Mouse (Mus musculus) common myeloid progenitor, adult 5-6 weeks (primary cell): ENCODE measurements around the gene Spsb1. TPM values are rescaled to one million over a fixed set of nuclear protein-coding genes. Genes with fewer than 3 reads are reported as not detected.

Experiments used
- ATAC-seq: replicated peaks from 2 replicates; pipeline ENCODE4 v1.8.0; 2016; ENCODE audit warnings: low read depth, mild to moderate bottlenecking, moderate TSS enrichment, inconsistent platforms; ENCODE audit not compliant: poor library complexity, severe bottlenecking
- total RNA-seq: library from RNA; stranded (forward); fragments of 200-1000, 187-1606 nt; gene quantifications from 2 replicates; pipeline ENCODE4 v1.2.3, GENCODE M21; 2017

Gene Spsb1
- total RNA-seq, 1 experiment from 2014 or later: not detected

DNA sequence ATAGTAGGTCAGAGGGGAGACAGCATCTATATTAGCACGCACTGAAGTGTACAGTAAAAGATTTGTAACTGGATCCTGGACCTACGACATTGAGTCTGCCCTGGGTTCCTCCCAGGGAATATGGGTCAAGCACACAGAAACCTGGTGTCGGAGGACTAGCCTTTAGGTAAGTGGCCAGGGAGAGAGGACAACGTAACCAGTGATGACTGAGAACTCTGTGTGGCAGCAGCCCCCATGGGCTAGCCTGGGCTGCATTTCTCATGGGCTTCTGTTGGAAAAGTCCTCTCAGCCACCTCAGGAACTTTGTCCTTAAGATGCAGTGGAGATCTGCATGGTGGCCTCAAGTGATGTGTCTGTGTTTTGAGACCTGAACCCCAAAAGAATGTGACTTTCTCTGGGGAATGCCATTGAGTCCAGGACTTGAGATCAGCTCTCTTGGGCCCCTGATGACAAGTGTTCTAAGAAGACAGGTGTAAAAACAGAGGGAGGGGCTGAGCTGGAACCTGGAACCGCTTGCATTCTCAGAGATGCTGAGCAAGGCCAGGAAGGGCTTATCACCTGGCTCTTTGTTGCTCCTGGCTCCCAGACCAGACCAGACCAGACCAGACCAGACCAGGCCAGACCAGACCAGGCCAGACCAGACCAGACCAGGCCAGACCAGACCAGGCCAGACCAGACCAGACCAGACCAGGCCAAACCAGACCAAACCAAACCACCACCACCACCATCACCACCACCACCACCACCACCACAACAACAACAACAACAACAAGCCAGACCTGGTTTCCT, 63.5 kb downstream of the Spsb1 start:
- no peak for ATAC-seq

DNA sequence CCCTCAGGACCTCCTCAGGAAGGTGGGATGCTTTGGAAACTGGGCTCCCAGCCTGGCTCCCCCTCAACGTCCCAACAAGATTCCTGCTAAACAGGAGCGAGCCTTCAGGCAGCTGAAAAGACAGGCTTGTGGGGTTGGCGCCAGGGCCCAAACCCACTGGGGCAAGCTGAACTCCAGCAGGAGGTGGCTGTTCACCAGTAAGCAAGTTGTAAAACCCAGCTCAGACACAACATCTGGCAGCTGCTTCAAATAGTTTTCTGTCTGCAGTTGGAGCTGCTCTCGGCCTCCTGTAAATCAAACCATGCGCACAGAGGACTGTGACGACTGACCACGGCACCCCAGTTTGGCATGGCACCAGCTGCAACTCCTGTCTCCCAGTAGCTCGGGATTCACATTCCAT, 64.3 kb downstream of the Spsb1 start:
- ATAC-seq: no peak

DNA sequence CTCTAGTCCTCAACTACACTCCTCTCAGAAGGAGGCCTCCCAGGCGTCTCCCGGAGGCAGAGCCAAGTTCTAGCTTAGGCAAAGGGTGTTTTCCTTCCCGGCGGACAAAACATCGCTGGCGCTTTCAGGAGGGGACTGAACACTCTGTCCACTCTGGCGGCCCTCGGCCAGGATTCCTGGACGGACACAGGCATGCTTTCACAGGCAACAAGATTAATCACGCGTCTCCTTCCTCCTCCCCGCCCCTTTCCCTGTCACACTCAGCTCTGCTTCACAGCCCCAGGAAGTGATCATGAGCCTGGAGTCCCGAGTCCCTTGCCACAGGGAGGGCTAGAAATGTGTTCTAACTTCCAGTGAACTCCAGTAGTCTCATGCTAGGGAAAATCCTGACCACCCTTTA, 65.0 kb downstream of the Spsb1 start:
- ATAC-seq: peak; percentile 69

DNA sequence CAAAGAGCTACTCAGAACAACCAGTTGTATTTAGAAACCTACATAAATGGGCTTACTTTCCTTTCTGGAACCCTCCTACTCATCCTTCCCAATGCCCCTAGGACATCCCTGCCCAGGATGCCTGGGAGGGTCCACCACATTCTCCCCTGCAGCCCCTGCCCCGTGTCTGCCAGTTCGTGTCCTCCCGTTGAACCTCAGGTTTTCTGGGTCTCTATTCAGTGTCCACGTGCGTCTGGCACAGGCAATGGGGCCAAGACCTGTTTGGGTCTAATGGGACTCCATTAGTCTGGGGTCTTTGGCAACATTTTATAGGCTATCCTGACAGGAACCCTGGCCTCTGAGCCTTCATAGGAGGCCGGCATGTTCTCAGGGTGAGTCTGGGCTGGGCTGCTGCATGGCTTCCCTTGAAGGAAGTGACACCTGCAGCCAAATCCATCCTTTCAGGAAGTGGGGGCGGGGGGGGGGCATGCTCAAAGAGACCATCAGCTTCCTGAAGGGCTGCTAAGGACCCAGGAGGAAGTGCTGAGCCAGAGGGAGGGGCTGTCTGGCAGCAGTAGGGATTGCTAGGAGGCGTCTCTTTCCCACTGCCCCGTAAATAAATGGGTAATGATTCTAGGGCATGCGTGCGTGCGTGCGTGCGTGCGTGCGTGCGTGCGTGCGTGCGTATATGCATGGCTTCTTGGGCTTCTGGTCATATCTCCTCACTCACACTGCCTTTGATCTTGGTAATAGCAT, 65.9 kb downstream of the Spsb1 start:
- peak; percentile 73 for ATAC-seq

DNA sequence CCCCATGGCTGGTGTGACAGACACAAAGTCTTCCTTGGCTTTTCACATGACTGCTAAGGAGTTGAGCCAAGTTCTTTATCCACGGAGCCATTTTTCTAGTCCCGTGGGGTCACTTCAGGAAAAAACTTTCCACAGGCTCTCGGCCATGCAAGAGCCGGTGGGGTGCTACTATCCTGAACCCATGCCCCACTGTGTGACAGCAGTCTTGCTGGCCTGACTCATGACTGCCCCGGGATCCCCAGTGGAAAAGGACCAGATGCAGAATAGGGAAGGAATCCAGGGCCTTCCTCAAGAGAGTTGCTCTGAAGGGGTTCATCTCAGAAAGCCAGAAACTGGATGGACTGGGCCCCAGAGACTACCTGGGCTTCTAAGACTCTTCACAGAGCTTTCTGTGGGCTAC, 66.7 kb downstream of the Spsb1 start:
- ATAC-seq: no peak

DNA sequence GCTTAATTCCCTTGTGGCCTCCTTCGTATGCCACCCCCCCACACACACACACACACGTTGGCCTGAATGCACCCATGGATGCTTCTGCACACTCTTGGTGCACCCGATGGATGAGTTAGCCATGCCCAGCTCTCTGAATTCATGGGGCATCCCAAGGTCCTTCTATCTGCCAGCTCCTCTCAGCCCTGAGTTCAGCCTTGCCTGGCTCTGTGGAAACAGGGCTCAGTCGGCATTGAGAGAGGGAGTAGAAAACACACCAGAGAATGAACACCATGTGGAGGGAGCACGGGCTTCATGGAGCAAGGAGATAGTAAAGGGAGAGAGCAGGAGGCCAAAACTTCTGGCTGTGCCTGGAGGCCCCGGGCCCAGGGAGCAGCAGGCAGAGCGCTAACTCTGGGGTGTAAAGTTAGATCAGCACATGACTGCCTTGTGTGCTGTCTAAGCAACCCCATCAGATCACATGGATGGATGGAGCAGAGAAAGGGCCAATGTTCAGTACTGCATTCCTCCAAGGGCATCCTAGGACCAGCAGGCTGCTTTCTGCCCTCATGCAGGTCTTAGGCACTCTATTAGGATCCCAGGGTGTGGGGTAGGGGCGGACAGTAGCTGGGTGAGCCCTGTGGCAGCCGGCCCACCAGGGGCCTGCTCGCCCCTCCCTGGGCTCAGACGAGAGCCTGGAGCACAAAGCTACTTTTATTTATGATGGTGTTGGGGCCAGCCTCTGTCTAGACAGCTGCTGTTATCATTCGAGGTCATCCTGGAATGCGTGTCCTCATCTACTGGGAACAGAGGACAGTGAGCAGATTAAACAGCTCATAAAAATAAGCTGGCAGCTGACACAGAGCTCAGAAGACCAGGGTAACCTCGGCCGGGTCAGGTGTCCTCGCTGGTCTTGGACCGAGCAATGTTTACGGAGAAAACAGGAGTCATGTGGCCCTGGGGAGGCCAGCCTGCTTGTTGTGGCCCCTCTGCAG, 68.3 kb downstream of the Spsb1 start:
- no peak for ATAC-seq

DNA sequence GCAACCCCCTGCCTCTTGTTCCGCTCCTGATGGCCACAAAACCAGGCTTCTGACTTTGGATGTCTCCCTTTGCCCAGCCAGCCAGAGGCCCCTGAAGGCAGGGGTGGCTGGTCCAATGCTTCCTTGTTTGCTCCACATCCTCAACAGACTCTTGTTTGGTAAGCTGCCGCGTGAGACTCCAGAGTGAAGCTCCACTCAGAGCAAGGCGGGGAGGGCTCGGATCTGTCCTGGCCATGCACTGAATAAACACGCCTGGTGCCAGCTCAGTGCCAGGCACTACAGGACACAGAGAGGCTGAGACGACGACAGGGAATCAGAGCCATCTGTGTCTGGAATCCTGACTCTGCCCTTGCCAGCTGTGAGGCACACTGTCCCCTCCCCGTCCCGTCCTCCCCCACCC, 70.9 kb downstream of the Spsb1 start:
- no peak for ATAC-seq

DNA sequence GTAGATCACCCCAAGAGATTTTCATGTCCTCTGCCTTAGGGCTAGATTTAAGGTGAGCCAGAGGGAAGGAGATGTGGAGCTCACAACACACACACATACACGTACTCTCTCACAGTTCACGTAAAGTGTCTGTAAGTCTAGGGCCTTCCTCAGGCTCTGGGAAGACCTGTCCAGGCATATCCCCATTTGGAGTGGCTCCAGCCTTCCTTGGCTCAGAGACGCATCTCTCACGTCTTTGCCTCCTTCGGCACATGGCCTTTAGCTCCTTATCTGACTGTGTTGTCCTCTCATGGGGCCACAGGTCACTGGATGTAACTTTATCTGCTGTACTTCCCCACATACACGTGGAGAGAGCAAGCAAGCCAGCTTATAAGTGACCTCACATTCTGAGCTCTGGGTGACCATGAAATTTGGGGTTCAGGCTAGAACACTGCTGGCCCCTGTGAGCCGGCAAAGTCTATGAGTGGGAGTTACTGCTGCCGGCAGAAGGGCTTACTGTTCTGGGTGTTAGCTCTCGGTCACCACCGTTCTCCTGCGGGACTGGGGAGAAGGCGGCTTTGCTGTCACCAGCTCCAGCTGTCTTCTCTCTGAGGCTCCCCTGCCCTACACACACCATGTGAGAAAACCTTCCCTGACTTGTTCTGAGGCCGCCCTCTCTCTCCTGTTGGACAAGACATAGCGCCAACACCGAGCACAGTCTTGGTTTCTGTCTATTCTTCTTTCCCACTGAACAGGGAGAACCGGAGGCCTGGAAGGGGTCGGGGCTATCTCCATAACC, 72.5 kb downstream of the Spsb1 start:
- ATAC-seq: no peak

DNA sequence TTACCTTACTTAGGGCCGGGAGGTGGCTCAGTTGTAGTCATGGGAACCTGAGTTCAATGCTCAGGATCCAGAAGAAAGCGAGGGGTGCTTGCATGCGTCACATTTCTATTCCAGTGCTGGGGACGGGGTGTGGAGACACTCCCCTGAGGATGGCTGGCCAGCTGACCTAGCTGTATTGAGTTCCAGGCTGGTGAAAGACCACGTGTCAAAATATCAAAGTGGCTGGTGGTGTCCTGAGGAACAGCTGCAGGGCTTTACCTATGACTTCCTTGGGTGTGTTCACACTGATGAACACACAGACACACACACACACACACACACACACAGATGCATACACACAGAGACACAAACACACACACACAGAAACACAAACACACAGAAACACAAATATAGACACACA, 73.9 kb downstream of the Spsb1 start:
- ATAC-seq: no peak

DNA sequence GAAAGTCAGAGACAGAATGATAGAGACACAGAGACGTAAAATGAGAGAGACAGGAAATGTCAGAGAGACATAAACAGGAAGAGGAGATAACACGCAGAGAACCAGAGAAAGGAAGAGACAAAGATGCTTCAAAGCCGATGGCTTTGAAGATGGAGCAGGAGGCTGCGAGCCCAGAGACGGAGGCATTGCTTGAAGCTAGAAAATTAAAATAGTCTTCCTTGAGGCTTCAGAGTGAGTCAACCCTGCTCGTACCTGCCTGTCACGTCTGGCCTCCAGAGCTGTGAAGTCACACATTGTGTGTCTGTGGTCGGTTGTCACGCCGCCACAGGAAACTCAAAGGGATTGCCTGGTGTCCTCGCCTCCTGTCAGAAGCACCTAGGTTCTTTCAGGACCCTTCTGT, 74.9 kb downstream of the Spsb1 start:
- ATAC-seq: no peak

DNA sequence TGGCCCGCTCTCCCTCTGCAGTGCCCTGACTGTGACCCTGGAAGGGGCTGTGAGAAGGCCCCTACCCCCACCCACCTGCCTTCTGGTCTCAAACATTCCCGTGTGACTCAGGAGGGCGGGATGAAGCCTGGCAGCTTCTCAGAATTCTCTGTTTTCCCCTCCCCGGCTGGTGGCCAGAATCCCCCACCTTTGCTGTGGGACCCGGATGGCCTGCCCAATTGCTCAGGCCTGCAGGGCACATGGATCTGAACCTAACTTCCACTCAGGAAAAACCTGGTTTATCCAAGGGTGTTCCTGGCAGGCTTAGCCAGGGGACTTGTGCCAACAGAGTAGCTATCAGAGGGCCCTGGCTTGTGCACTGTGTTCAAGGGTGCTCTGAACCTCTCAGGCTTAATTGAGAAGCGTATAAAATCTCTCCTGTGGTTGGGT, 76.8 kb downstream of the Spsb1 start:
- ATAC-seq: no peak

DNA sequence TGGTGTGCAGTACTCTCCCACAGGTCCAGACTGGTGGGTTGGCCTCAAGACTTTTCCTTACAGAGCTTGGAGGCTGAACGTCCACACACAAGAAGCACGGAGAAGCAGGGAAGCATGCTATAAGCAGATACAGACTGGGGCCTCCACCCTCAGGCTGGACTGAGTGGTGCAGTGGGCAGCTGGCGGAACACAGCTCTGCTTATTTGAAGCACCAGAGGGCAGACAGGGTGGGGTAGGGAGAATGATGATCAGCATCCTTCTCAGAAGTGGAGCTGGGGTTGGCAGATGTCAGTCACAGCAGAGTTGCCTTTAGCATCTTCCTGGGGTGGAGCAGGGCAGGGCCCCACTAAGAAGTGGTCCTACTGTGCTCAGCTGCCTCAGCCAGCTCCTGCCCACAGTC, 77.6 kb downstream of the Spsb1 start:
- no peak for ATAC-seq

DNA sequence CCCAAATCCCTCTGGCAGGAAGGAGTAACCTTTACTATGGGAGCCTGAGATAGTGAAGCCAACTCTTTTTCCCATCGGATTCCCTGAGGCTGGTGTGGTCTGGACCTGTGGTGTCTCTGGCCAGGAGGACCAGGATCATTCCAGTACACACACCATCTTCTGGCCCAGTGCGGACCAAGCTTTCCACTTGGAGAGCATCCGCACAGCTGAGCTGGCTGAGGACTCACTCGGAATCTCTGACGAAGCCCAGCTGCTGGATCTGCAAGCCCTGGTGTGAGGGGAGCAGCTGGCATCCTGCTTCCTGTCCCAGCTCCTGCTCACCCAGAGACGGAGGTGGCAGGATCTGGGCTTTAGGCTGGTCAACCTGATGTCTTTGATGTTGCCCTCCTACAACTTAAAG, 78.1 kb downstream of the Spsb1 start:
- no peak for ATAC-seq

DNA sequence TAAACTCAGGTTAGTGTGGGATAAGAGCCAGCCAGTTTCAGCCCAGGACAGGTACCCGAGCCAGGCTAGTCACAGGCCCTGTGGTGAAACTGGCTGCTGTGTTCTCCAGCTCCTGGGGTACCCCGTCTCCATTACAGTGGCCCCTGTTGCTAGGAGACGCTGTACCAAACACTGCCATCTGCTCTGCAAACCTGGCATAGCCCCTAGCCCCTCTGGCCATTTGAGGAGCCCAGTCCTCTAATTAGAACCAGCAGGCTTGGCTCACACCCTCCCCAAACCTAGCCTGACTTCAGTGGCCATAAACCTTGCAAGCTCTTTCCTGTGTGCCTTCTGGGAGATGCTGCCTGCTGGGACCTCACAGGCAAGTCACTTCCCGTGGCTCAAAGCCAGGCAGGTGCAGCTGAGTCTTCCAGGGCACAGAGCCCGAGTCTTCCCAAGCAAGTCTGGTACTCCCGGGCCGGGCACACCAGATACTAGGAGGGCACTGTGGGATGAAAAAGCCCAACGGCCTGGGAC, 78.8 kb downstream of the Spsb1 start:
- no peak for ATAC-seq

DNA sequence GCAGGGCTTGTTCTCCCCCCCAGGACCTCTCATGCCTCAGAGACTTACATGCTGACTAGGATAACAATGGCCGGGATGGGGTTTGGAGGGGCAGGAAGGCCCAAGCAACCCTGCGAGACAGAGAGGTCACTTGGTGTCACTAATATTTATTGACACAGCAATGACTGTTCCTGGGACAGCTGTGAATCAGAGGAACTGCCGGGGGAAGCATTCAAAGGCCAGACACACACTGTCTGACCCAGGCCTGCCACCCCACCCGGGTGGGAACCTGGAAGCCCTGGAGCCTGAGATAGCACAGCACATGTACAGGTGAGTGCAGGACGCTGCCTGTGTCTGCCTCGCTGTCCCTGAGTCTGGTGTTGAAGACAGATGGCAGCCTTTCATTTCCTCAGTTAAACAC, 79.5 kb downstream of the Spsb1 start:
- no peak for ATAC-seq

DNA sequence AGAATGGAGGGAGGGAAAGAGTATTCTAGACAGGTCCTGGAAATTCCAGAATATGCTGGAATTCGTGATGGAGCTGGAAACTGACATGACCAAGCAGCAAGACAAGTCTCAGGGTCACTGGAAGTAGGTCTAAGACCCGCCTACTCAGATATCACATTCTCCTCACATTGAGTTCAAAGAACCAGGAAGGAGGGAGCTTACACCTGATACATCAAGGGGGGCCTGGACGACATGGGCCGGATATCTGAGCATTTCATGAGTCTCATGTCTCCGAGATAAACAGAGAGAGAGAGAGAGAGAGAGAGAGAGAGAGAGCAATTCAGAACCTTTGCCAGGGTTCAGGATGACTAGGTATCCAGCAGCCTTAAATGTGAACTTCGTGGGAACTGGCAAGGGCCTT, 82.6 kb downstream of the Spsb1 start:
- ATAC-seq: no peak

DNA sequence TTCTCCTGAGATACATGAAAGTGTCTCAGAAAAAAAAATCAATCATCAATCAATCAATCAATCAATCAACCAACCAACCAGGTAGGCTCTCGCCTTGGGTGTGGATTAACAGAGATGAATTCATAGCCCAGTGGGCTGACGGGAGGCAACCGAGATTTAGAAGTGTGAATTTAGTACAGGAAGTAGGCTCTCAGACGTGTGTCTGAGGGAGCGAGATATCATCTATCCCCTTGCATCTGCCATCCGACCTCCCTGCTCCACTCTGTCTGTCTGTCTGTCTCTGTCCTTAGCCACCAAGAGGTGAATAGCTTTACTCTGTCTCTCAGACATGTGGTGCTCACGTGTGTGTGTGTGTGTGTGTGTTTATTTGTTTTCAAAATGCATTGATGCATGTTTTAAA, 83.3 kb downstream of the Spsb1 start:
- ATAC-seq: no peak

DNA sequence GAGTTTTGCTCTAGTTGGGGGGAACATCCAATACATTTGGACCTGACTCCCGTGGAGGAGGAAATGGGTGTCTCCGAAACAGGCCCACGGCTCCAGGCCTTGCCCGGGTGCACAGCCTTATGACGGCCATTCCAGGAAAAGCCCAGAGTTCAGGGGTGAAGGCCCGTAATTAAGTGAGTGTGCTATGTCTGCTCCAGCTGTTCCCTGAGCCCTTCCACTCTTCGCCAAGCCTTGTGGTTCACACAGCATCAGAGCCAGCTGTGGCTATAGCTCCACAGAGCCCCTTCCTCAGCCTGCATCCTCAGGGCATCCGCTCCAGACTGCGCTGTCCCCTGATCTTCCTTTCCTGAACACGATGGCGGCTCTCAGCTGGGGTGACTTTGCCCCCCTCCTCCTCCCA, 83.8 kb downstream of the Spsb1 start:
- no peak for ATAC-seq

DNA sequence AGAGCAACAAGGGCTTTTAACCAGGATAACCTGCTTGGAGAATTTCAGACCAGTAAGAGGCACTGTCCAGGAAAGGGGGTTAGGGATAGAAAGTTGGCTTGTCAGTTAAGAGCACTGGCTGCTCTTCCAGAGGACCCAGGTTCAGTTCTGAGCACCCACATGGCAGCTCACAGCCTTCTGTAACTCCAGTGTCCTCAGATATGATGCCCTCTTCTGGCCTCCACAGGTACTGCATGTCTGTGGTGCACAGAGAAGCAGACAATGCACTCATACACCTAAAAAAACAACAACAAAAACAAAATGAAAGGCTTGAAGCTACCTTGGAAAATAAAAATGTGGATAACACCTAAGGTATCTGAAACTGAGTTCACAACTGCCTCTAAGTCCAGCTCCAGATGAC, 84.4 kb downstream of the Spsb1 start:
- ATAC-seq: no peak

DNA sequence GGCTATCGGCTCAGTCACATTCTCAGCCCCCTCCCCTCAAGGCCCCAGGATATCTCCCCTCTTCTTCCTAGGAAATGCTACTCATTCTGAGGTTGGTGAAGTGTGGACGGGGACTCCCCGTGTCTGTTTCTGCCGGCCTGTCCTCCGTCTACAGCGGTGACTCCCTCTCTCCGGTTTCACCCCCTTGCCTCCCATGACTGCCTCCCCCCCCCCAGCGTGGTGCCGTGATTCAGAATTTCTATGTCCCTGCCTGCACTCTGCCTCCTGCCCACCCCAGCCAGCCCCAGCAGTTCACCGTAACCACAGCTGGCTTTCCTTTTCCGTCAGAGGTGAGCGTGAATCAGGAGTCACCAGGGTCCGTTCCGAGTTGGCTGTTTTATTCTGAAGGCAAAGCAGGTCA, 86.1 kb downstream of the Spsb1 start:
- no peak for ATAC-seq
